Mouse (Mus musculus) lung, postnatal 36 days (tissue): Measurements from ENCODE around the gene Smarcal1.
A peak's percentile ranks its signal among the peaks of the same experiment; 100 is the strongest.

ENCODE experiments used
- DNase-seq: peaks from one replicate; pipeline ENCODE4 v3.0.0; 2022; ENCODE audit warnings: mixed read lengths

Smarcal1 gene

DNA sequence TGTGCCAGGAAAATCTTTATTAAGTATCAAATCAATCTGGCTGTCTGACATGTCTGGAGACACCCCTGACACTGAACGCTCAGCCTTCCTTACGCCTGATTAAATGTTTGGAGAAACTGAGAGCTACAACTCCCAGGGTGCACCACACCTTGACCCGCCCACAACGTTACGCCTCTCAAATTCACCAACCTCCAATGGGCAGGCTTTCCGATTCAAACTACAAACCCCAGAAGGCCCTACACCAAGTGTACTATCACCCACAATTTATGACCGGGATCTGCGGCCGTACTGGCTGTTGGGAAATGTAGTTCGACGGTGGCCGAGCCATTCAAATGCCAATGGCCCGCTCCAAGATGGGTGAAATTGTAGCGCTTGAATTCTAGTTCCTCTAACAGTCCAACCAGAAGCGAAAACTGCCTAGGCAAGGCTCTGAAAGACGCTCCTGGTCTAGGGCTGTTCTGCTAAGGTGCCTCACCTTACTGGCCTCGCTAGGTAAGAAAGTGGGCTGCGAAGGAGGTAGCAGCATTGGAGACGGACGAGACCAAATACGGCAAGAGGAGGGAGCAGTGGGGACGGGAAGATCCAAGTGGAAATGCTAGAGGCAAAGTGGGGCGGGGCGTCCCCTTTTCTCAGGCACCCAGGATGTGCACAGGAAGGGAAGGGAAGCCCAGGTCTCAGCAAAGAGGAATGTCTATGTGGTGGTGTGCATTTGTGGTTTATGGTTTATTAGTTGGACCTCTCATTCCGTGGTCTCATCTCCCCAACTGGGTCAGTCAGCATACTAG, at the start of gene Smarcal1:
Smarcal1 (plus strand) TSS at position 305 of the 785 bp plus-strand sequence.
- DNase-seq, result peak; percentile 99

DNA sequence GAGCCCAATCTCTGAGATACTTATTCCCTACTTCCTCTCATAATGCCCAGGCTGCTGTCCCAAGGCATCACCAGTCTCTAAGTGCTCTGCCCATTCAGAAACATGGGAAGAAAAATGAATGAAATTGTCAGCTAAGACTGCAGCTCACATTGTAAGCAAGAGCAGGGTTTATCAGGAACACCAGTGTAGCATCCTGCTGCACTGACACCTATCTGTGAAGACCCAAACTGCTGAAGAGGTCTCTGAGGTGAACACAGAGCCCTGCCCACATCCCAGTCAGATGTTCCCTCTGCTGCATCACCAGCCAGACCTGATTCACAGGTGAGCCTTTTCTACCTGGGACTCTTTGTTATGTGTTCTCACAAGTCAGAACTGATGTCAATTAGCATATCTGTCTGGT, 49.6 kb upstream of the Smarcal1 start:
- DNase-seq, result no peak

DNA sequence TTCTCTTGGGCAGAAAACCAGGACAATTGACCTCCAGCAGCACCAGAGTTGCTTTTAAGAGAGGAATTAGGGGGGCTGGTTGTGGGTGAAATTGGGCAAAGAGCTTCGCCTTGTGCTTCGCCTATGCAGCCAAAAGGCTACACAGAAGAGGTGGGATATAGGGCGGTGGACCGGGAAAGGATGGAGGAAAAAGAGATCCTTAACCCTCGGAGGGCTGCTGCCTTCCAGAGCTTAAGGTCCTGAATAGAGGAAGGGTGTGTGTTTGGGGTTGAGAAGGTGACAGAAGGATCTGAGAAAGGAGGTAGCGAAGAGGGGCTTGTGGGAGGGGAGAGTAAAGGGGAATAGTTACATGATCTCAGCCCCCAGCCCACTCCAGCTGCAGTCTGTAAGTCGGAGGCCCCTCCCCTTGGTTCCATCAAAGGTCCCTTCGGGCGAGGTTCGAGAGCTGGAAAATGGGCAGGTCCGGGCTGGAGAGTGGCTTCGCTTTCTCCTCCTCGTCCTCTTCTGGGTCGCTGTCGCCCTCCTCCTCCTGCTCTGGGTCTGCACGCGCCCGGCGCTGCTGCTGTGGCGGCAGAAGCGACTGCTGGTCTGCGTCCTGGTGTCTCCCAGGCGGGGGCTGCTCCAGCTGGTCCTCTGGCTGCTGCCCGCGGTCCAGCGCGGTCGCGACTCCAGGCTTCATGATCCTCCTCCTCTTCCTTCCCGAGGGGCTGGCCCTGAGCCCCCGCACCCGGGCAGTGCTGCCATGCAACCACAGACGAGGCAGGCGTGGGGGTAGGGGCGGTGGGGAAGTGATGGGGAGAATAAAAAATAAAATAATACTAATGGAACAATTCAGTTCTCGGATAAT, 47.1 kb upstream of the Smarcal1 start:
- DNase-seq, result no peak

DNA sequence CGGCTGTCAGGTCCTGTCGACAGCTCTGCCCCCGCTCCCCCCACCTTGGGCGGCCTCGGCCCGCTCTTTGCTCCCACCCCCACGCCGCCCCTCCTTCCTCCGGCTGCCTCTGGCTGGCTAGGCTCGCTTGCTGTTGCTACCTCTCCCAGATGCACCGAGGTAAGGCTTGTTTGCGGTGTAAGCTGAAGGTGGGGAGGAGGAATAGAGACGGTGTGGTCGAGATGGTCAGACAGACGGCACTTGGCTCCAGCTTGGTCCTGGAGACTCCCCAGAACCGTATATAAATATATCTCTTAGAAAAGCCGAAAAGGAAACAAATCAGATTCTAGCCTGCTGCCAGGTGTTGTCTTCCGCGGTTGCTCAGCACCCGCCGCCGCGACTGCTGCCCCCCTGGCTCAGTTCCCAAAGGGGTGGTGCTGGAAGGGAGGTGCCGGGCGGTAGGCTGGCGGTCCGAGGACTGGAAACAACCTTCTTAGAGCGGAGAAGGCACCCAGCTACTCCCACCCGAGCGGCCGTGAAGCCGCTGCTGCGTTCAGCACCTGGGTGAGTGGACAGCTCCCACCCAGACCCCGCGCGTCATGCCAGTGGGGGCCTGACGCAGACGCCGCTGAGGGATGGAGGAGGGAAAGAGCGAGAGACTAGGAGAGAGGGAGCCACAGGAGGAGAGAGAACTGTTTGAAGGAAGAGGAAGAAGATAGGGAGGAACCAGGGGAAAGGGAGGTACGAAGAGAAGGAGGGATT, 46.3 kb upstream of the Smarcal1 start, which contains the start of gene March4:
March4 (minus strand) TSS at position 320 of the 741 bp plus-strand sequence.
- DNase-seq, result peak; percentile 35

DNA sequence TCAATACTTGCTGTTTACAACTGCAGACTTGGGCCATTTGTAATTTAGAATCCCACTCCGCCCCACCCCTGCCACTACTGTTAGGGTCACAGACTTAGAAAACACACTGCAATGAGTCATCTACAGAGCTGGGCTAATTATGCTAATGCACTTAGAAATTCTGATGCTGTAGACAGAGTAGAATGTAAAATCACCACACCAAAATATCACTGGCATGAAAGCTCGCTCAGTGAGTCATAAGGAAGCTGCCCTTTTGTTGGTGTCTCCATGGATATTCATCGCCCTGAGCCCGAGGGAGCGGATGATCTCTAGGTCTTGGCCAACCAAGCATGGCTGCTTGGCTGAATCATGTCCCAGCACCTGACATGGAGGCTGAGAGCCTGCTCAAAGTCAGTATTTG, 44.8 kb upstream of the Smarcal1 start:
- DNase-seq, result no peak

DNA sequence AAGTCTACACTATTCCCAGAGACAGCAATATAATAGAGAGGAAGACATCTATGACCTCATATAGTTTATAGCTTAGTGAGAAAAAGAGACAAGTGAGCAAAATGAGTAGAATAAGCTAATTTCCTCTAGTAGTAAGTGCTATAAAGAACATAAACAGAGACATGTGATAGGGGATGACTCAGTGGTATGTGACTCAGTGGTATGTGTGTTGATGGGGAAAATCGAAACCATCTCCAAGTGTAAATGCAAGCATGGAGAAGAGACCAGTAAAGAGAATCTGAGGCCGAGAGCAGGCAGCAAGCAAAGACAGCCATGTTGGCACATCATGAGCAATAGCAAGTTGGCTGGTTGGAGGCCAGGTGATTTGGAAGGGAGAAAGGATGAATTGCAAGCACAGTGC, 32.7 kb upstream of the Smarcal1 start:
- no peak for DNase-seq

DNA sequence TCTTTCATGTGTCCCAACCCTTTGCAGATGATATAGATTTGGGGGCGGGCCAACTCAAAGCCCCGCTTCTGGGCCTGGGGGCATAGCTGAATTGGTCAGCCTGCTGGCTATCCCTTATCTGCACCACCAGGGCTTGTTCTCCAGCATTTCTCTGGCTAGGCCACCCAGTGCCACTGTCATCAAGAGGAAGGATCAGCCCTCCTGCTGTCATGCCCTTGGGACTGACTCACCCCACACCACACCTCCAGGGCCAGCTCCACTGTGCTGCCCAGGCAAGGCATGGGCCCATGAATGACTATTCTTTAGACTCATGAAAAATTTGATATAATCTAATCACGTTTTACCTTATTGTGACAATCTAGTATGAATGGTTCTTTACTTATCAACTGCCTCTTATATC, 26.6 kb upstream of the Smarcal1 start:
- no peak for DNase-seq

DNA sequence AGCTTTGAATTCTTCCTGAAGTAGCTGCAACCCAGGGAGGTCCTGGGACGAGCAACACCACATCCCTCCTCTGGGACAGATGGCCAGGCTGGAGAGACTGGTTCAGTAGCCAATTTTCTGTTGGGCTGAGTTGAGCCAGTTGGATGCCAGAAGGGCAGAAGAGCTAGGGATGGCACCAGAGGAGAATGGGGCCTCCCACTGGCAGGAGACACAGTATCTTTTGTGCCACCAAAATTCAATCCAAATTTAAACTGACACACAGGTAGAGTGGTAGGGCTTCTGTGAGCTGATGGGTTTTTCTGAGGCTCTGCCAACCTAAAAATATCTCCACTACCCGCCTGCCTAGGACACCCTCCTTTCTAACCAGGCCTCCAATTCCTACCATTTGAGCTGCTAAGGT, 24.4 kb upstream of the Smarcal1 start:
- DNase-seq, result no peak

DNA sequence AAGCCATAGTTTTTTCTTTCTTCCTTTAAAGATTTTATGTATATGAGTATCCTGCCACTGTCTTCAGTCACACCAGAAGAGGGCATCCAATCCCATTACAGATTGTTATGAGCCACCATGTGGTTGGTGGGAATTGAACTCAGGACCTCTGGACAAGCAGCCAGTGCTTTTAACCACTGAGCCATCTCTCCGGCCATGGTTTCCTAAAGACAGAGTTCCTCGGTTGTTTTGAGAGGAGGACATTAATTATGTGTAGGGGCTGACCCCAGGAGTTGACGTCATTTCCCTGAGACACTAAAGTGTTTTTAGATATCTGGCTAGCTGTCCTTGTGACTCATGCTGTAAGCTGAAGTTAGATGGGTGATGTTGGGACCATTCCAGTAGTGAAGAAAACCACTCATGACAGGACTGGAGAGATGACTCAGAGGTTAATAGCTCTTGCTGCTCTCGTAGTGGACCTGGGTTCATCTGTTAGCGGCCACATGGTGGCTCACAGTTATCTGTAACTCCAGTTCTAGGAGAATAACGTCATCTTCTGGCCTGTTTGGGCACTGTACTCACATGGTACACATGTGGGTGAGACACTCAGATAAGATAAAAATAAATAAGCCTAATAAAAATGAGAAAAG, 18.6 kb upstream of the Smarcal1 start:
- no peak for DNase-seq

DNA sequence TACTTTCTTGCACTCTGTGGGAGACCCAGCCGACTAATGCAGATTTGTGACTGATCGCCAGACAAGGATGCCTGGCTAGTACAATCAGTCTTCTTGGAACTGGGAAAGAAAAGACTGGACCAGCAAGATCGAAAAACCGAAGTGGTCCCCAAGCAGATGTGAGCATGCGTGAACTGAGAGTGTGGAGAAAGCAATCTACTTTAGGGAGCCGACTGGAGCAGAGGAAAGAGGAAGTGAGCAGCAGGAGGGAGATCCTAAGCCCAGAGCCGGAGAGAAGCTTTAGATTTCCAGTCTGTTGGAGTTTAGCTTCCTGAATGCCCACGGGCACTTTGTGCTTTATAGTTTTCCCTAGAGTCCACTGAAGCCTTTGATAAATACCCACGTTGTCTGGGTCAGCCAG, 16.0 kb upstream of the Smarcal1 start:
- DNase-seq, result no peak

DNA sequence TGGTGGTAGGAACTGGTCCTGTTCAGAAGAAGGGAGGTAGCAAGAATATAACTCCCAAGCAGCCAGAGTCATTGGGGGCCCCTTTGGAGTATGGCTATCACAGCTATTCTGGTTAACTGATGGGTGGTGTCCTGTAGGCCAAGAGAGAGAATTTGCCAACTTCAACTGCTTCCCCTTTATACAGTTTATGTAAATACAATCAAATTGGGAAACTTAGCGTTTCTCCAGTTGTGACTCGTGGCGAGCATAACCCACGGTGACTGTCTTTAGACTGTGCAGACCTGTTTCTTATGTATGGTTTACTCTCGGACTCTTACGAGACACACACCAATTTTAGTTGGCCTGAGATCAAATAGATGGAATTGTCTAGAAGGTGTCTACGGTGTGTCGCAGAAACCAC, 14.3 kb upstream of the Smarcal1 start:
- no peak for DNase-seq

DNA sequence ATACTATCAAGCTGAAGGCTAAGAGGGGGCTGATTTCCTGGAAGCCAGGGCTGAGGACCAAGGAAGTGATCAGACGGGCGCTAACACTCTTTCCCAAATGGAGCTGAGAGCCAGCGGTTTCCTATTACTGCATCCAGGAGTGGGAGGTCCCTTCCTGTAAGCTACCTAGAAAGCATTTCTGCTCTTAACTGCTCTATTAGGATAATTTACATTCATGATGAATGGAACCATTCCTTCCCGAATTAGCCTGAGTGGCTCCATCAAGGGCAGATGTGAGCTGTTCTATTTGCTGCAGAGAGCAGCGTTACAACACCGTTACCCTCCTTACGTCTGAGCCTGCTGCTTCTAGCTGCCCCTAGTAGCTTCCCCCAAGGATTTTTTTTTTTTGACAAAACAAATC, 9.0 kb upstream of the Smarcal1 start:
- no peak for DNase-seq

DNA sequence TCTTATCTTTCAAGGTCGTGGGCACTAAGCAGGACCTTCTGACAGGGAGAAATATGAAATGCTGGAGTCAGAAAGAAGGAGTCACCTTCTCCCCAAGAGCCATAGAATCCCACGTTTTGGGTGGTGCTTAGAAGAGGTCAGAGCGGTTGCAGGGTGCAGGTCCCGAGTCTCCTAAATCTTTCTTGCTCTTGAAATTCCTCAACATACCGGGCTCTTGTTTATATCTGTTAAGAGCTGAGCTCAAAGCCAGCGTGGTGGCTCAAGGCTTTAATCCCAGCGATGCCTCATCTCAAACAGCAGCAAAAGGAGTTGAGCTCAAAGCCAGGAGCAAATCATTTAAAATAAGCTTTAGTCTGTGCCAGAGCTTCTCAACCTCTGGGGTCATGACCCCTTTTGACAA, 8.4 kb upstream of the Smarcal1 start:
- DNase-seq, result no peak

DNA sequence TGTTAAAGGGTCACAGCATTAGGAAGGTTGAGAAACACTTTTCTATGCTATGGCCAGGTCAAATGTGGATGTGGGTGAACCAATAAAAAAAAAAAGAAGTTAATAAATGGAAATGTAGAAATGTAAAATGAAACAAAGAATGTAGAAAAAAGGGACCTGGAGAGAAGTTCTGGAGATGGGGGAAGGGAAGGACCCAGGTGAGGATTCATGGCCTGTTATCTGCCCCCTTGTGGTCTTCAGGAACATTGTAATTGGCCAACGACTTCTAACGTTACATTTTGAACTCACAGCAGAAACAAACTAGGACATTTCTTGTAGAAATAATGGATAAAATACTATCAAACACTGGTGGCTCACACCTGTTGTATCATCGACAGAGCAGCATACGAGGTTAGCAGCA, 7.9 kb upstream of the Smarcal1 start:
- peak; percentile 32 for DNase-seq

DNA sequence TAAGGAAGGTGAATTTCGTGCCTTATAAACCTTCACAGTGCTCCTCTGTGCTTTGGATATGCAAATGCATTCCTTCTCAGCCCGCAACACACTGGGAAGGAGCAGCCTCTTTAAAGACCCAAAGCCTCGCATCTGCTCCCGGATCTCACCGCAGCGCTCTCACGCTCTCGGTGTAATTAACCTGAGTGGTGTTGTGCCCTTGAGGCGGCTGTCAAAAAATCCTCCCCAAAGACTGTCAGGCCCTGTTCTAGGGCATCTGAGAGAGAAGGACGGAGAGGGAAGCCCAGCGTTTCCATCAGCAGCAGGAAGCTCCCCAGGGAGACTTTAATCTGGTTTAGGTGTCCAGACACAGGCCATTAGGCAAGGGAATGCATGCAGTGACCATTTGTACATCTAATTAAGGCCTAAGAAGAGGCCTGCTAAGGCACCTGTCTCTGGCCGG, 5.5 kb upstream of the Smarcal1 start:
- no peak for DNase-seq

DNA sequence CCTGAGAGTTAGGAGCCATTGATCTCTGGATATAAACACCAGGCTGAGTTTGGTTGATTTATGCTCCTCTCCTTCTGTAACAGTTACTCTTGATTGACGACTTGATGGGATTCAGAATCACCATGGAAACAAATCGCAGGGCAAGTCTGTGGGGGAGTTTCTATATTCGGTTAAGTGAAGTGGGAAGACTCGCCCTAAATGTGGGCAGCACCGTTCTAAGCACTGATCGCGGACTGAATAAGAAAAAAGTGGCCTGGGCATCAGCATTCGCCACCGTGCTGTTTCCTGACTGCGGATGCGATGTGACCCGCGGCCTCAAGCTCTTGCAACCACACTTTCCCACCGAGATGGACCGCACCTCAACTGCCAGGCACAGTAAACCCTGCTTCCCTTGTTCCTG, 4.7 kb upstream of the Smarcal1 start:
- DNase-seq, result no peak

DNA sequence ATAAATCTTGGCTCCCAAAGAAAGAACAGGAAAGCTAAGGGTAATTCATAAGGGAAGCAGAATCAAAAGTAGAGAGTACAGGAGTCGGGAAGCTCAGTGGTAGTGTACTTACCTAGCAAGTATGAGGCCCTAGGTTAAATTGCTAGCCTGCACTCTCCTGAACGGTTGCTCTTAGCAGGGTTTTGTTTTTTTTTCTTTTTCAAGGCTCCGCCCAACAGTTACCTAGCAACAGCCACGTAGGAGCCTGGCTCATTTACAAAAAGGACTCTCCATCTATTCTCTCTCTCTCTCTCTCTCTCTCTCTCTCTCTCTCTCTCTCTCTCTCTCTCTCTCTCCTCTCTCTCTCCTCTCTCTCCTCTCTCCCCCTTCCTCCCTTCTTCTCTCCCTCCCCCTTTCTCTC, 4.2 kb upstream of the Smarcal1 start:
- DNase-seq, result no peak

DNA sequence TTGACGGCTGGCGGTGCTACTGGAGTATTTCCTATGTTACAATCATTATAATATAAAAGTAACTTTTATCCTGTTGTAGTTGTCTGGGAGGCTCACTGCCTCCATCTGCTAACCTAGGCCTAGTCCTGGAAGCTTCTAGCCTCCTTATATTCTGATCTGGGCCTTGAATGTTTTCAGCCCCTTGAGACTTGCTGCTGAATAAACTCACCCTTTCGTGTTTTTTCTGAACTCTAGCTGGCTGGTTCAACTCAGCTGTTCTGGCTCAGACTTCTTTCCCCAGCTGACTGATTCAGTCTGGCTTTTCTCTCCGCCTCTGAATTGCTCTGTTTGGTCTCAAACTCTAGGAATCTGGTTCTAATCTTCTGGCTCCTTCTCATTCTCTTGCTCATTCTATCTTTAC, 855 bp downstream of the Smarcal1 start:
- no peak for DNase-seq

DNA sequence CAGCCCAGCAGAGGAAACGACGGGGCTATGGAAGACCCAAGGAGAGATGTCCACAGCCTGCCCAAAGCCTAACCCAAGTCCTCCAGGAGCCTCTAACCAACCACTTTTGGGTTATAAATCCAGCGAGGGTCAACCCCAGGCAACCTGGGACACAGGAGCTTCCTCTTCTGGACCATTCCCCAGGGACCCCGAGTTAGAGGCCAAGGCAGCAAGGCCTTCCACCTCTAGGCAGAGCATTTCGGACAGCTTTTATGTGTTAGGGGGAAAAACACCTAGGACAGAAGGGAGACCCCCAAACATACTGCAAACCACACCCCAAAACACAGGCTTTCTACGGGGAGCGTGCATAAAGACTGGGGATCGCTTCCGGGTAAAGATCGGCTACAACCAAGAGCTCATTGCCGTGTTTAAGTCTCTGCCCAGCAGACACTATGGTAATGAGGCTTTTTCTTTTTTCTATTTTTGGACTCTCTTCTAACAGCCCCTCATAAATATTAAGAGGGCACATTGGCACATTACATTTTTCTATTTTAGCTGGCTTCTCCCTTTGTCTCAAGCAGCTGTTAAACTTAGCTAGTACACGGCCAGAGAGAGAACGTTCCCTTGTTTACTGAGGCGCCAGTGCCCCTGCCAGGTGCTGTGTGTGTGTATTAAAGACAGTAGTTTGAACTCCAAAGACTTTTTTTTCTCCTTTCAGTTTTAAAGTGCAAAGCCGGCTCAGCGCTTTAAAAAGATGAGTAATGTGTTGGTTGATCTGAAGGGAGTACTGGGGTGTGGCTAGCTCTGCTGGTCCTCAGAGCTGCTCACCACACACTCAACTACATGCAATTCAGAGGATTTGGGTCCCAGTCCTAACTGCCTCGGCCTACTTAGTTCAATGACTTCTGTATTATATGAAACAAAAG, 3.2 kb downstream of the Smarcal1 start:
- no peak for DNase-seq

DNA sequence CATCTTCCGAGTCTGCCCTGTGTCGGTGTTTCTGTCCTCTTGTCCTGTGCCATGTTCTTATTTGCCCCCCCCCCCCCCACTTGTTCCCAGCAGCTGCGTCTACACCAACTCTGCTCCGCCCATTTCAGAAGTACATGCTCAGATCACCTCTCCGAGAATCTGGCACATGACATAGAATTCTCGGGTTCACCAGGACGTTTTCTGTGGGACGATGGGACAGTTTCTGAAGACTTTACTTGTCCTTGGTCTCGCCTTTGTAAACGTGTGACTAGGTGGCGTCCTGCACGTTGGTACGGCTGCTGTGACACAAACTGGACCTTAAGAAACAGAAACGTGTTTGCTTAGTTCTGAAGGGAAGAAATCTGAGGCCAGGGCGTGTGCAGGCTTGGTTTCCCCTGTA, 4.5 kb downstream of the Smarcal1 start:
- no peak for DNase-seq

DNA sequence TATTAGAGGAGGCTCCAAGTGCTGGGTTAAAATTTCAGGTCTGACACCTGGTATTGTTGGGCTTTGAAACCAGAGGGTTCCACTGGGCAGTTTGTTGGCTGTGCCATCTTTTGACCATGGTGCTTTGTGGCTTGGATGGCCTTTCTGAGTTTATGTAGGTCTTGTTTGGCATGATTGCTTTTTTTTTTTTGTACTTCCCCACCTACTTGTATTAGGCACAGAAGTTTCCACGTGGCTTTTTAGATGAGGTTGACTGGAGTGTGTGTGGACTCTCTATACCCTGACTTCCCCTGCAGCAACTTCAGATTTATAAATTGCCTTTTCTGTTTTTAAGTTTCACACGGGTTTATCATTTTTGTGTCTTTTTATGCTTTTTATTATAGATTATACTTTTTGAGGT, 5.7 kb downstream of the Smarcal1 start:
- DNase-seq, result no peak

DNA sequence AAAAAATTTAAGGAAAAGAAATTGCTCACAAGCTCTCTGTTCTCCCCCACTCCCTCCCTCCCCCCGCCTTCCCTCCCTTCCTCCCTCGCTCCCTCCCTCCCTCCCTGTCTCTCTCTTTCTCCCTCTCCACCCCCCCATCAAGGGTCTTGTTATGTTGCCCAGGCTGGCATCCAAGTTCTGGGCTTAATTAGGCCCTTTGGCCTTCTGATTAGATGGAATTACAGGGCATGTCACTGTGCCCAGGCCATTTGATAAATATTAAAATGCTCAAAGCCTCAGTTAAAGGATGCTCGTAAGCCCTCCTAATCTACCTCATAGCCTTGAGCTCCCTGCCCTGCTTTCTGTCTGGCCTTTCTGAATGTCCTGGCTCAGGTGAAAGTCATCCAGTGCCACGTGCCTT, 7.6 kb downstream of the Smarcal1 start:
- DNase-seq, result no peak
